14 mouse cellular contexts compared by ENCODE assay signal in genomic region chr1:64732161-64732560, GRCm38 (mm10). TPM values are rescaled to one million over a fixed set of nuclear protein-coding genes. Genes with fewer than 3 reads are reported as not detected.
A peak's percentile ranks its signal among the peaks of the same experiment; 100 is the strongest.
DNase-seq lines count a peak whose midpoint lies in the region; ATAC-seq and TF ChIP-seq lines count a peak whose summit lies in the region.
"Had no signal": no experiment of that assay in that cellular context is flagged by ENCODE, and none has a peak within 500 bp of the region (broad histone marks: within the 10 kb centered on the region; RNA-seq: fewer than 3 reads in every experiment).

No protein-coding gene starts in this region.

- no peak for TF ChIP-seq CTCF in G1E (IDR thresholded peaks at IDR 0.05; ENCODE audit: low read depth, low read length)
- TF ChIP-seq CTCF in small intestine, adult 2 months (IDR thresholded peaks at IDR 0.05; ENCODE audit: extremely low read depth, insufficient read length, insufficient replicate concordance, low read depth, low read length), result no peak

- H3K4me3 ChIP-seq in heart, embryonic 12.5 days, result no peak overlapping the region
- H3K4me3 ChIP-seq in G1E (ENCODE audit: low read depth, low read length), result peak overlapping the region; percentile 53; the same call in 1 of the 2 replicates
- H3K4me3 ChIP-seq in embryonic facial prominence, embryonic 11.5 days (ENCODE audit: low read depth, low read length), result no peak overlapping the region
- peak overlapping the region; percentile 53 for H3K4me3 ChIP-seq in small intestine, adult 2 months (ENCODE audit: low read depth, low read length)
- H3K4me3 ChIP-seq: forebrain, embryonic 12.5 days; neural tube, embryonic 15.5 days had no signal

- TF ChIP-seq POLR2A in small intestine, adult 2 months (IDR thresholded peaks at IDR 0.05; ENCODE audit: low read depth, low read length), result 0 out of 2 replicates have a peak, but pooled peaks have one; percentile 12

- ATAC-seq in heart, embryonic 12.5 days (ENCODE audit: insufficient number of reproducible peaks, low FRiP score), result no peak
- no peak for ATAC-seq in G1E (ENCODE audit: extremely low read depth, insufficient number of reproducible peaks, low FRiP score, poor library complexity, severe bottlenecking)
- ATAC-seq in embryonic facial prominence, embryonic 11.5 days (replicated peaks; ENCODE audit: insufficient number of reproducible peaks, low FRiP score, low TSS enrichment, low read depth), result no peak
- ATAC-seq: CD4-positive, CD25-positive, alpha-beta regulatory T cell, adult 4 months had no signal

- no peak overlapping the region for H3K27ac ChIP-seq in heart, embryonic 12.5 days (ENCODE audit: poor library complexity, severe bottlenecking)
- H3K27ac ChIP-seq in embryonic facial prominence, embryonic 11.5 days (replicated peaks; ENCODE audit: low read depth, low read length), result no peak overlapping the region
- H3K27ac ChIP-seq in small intestine, adult 2 months (ENCODE audit: insufficient read depth, low read depth, low read length), result no peak overlapping the region
- H3K27ac ChIP-seq: forebrain, embryonic 12.5 days; neural tube, embryonic 15.5 days had no signal

- peaks cover 14% of the 10 kb centered on the region for H3K27me3 ChIP-seq in heart, embryonic 12.5 days (replicated peaks)
- no peaks in the 10 kb centered on the region for H3K27me3 ChIP-seq in G1E (ENCODE audit: insufficient read depth, low read length)
- peaks cover 27% of the 10 kb centered on the region for H3K27me3 ChIP-seq in embryonic facial prominence, embryonic 11.5 days (ENCODE audit: control insufficient read depth, insufficient read depth, low read length)
- H3K27me3 ChIP-seq in small intestine, adult 2 months (ENCODE audit: control insufficient read depth, insufficient read depth, low read length), result no peaks in the 10 kb centered on the region

- H3K9me3 ChIP-seq in heart, embryonic 12.5 days (replicated peaks), result no peaks in the 10 kb centered on the region
- no peaks in the 10 kb centered on the region for H3K9me3 ChIP-seq in G1E (replicated peaks)
- no peaks in the 10 kb centered on the region for H3K9me3 ChIP-seq in embryonic facial prominence, embryonic 11.5 days (replicated peaks; ENCODE audit: control insufficient read depth, low read length)
- H3K9me3 ChIP-seq: forebrain, embryonic 12.5 days; neural tube, embryonic 15.5 days had no signal

- no peaks in the 10 kb centered on the region for H3K36me3 ChIP-seq in heart, embryonic 12.5 days
- H3K36me3 ChIP-seq in G1E (replicated peaks), result peaks cover 59% of the 10 kb centered on the region
- no peaks in the 10 kb centered on the region for H3K36me3 ChIP-seq in embryonic facial prominence, embryonic 11.5 days (replicated peaks; ENCODE audit: control insufficient read depth, insufficient read depth, low read depth, low read length)
- H3K36me3 ChIP-seq in small intestine, adult 2 months (ENCODE audit: control insufficient read depth, insufficient read depth, low read length), result peaks cover 78% of the 10 kb centered on the region
- H3K36me3 ChIP-seq: forebrain, embryonic 12.5 days; neural tube, embryonic 15.5 days had no signal

- 27% methylated on average over 10 of the region's 10 CpGs for WGBS in heart, embryonic 12.5 days
- 40% methylated on average over 10 of the region's 10 CpGs for whole genome bisulfite sequencing in embryonic facial prominence, embryonic 11.5 days
- WGBS in small intestine, adult 2 months, result 36% methylated on average over 10 of the region's 10 CpGs

- DNase-seq in heart, postnatal 36 days, result no peak
- no peak for DNase-seq in G1E (ENCODE audit: low spot score)
- DNase-seq in embryonic facial prominence, embryonic 11.5 days (ENCODE audit: low spot score), result no peak
- DNase-seq in gastrocnemius, adult 18-20 months (ENCODE audit: low spot score), result no peak
- DNase-seq in natural killer cell, adult 2 months (ENCODE audit: low spot score in 2 of 2), result no peak
- DNase-seq: cerebellum, adult 9-10 months; gastrocnemius, postnatal 10 days; kidney, adult 8-10 months; lung, postnatal 4 days had no signal

- H3K4me2 ChIP-seq in heart, embryonic 12.5 days, result peak overlapping the region; percentile 35
- H3K4me2 ChIP-seq in embryonic facial prominence, embryonic 11.5 days (ENCODE audit: low read depth, low read length), result peak overlapping the region; percentile 4; the same call in 1 of the 2 replicates

- H3K4me1 ChIP-seq in heart, embryonic 12.5 days (replicated peaks), result peaks cover 45% of the 10 kb centered on the region
- H3K4me1 ChIP-seq in G1E (ENCODE audit: insufficient read depth, low read depth, low read length), result peaks cover 73% of the 10 kb centered on the region
- peaks cover 5% of the 10 kb centered on the region for H3K4me1 ChIP-seq in embryonic facial prominence, embryonic 11.5 days (ENCODE audit: control insufficient read depth, insufficient read depth, low read length)
- peaks cover 9% of the 10 kb centered on the region for H3K4me1 ChIP-seq in small intestine, adult 2 months (ENCODE audit: control insufficient read depth, insufficient read depth, insufficient read length, low read length)

- no peak overlapping the region for H3K9ac ChIP-seq in heart, embryonic 12.5 days
- no peak overlapping the region for H3K9ac ChIP-seq in embryonic facial prominence, embryonic 11.5 days (replicated peaks; ENCODE audit: low read length)
- H3K9ac ChIP-seq: forebrain, embryonic 12.5 days; neural tube, embryonic 15.5 days had no signal

- intact Hi-C loops in heart, postnatal 36 days (cut with DNase I), result loop anchor here (10.0 kb wide), 1 partner anchor 453 kb away; the partner anchor contains the start of genes Idh1 and Pikfyve

RNA-seq across cellular contexts. Expression of gene Fzd5, which starts 5.4 kb away (rescaled TPM):
- 1.7 and 2.0 TPM in 2 replicates for polyA plus RNA-seq in heart, embryonic 12.5 days (2016; fragmentation: Nextera tagmentation; extraction: Ambion mirVana)
- total RNA-seq in heart, postnatal 36 days (2021), result 1 to 10 TPM; 4.5 TPM
- total RNA-seq in G1E (2014; fragmentation: Nextera tagmentation) (8.6 and 9.6 TPM in 2 replicates), G1E (2017) (3.1 and 4.4 TPM in 2 replicates)
- 23.2 and 24.0 TPM in 2 replicates for polyA plus RNA-seq in G1E (2012)
- polyA plus RNA-seq in embryonic facial prominence, embryonic 11.5 days (2014; fragmentation: Nextera tagmentation; extraction: Ambion mirVana), result 2.9 and 3.1 TPM in 2 replicates
- 51.3 and 133 TPM in 2 replicates for polyA plus RNA-seq in small intestine, adult 2 months (2012; rRNA removed)
- total RNA-seq in gastrocnemius, adult 18-20 months (2021), result 1 to 10 TPM; 1.8 to 2.2 TPM

RNA-seq across cellular contexts. Expression of gene Ccnyl1, which starts 41.9 kb away (rescaled TPM):
- 4.1 and 4.2 TPM in 2 replicates for polyA plus RNA-seq in heart, embryonic 12.5 days (2016; fragmentation: Nextera tagmentation; extraction: Ambion mirVana)
- total RNA-seq in heart, postnatal 36 days (2021), result 10 to 100 TPM; 15.5 to 18.2 TPM
- 16.3 and 19.5 TPM in 2 replicates for total RNA-seq in G1E (2014; fragmentation: Nextera tagmentation)
- total RNA-seq in G1E (2017), result 13.5 and 14.2 TPM in 2 replicates
- polyA plus RNA-seq in G1E (2012), result 50.2 and 71.2 TPM in 2 replicates
- 10.9 and 13.7 TPM in 2 replicates for polyA plus RNA-seq in embryonic facial prominence, embryonic 11.5 days (2014; fragmentation: Nextera tagmentation; extraction: Ambion mirVana)
- 15.8 and 35.4 TPM in 2 replicates for polyA plus RNA-seq in small intestine, adult 2 months (2012; rRNA removed)
- 10 to 100 TPM; 20.1 to 25.3 TPM for total RNA-seq in gastrocnemius, adult 18-20 months (2021)

Comparison
In these comparisons a context has a peak if more than half of its experiments do, and no peak if none do; other contexts are left out.
1. H3K4me3 ChIP-seq: peak in G1E (single experiment) and small intestine, adult 2 months (single experiment); none in heart, embryonic 12.5 days (single experiment) and embryonic facial prominence, embryonic 11.5 days (single experiment).